In the genomic region with DNA sequence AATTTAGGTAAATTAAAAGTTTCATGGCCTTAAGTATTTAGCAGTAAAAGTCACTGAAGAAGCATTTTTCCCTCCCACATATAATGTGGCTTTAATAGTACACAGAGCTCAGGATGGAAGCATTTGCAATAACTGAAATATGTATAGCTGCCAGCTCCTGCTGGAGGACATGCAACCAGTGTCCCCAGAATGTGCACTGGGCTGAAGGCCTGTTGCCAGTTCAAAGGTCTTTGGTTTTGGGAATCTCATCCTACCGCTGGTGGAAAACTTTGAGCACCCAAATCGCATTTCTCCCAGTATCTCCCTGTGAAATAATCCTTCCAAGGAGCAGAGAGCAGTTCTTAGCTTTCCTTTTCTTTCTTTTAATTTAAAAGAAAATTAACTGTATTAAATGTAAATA, we compare ENCODE assay signal across 10 mouse cellular contexts. TPM values are rescaled to one million over a fixed set of nuclear protein-coding genes. Genes with fewer than 3 reads are reported as not detected.
DNase-seq lines count a peak whose midpoint lies in the region; ATAC-seq and TF ChIP-seq lines count a peak whose summit lies in the region.
"Had no signal": no experiment of that assay in that cellular context is flagged by ENCODE, and none has a peak within 500 bp of the region (broad histone marks: within the 10 kb centered on the region; RNA-seq: fewer than 3 reads in every experiment).

No protein-coding gene starts in this region.

- H3K27ac ChIP-seq in lung, embryonic 14.5 days (ENCODE audit: low read depth), result peak overlapping the region; percentile 69; the same call in 1 of the 2 replicates
- peak overlapping the region; percentile 98 for H3K27ac ChIP-seq in embryonic facial prominence, embryonic 12.5 days
- no peak overlapping the region for H3K27ac ChIP-seq in hindbrain, embryonic 14.5 days
- no peak overlapping the region for H3K27ac ChIP-seq in neural tube, embryonic 12.5 days

- peaks cover 10% of the 10 kb centered on the region; the same call in 1 of the 2 replicates for H3K36me3 ChIP-seq in lung, embryonic 14.5 days (ENCODE audit: insufficient read depth)
- H3K36me3 ChIP-seq in embryonic facial prominence, embryonic 12.5 days, result peaks cover 13% of the 10 kb centered on the region
- no peaks in the 10 kb centered on the region for H3K36me3 ChIP-seq in hindbrain, embryonic 14.5 days (replicated peaks; ENCODE audit: control insufficient read depth, insufficient read depth)
- H3K36me3 ChIP-seq in neural tube, embryonic 12.5 days, result peaks cover 3% of the 10 kb centered on the region; the same call in 1 of the 2 replicates

- H3K27me3 ChIP-seq in lung, embryonic 14.5 days (ENCODE audit: insufficient read depth, low read length), result no peaks in the 10 kb centered on the region
- no peaks in the 10 kb centered on the region for H3K27me3 ChIP-seq in embryonic facial prominence, embryonic 12.5 days
- no peaks in the 10 kb centered on the region for H3K27me3 ChIP-seq in hindbrain, embryonic 14.5 days (ENCODE audit: control insufficient read depth, insufficient read depth, low read length)
- no peaks in the 10 kb centered on the region for H3K27me3 ChIP-seq in neural tube, embryonic 12.5 days (replicated peaks)

- no peaks in the 10 kb centered on the region for H3K9me3 ChIP-seq in lung, embryonic 14.5 days (ENCODE audit: low read depth, low read length)
- no peaks in the 10 kb centered on the region for H3K9me3 ChIP-seq in embryonic facial prominence, embryonic 12.5 days
- no peaks in the 10 kb centered on the region for H3K9me3 ChIP-seq in hindbrain, embryonic 14.5 days (ENCODE audit: control insufficient read depth, low read length)
- H3K9me3 ChIP-seq in neural tube, embryonic 12.5 days, result no peaks in the 10 kb centered on the region

- ATAC-seq in lung, embryonic 14.5 days (ENCODE audit: insufficient read depth), result no peak
- no peak for ATAC-seq in embryonic facial prominence, embryonic 12.5 days (ENCODE audit: insufficient number of reproducible peaks, insufficient read depth, low FRiP score, low TSS enrichment)
- no peak for ATAC-seq in hindbrain, embryonic 14.5 days (ENCODE audit: low FRiP score)
- ATAC-seq in neural tube, embryonic 12.5 days (ENCODE audit: low FRiP score, low read depth), result no peak
- ATAC-seq: forebrain, embryonic 14.5 days had no signal

- H3K4me3 ChIP-seq in lung, embryonic 14.5 days (ENCODE audit: low read depth, low read length), result peak overlapping the region; percentile 3; the same call in 1 of the 2 replicates
- peak overlapping the region; percentile 98 for H3K4me3 ChIP-seq in embryonic facial prominence, embryonic 12.5 days
- H3K4me3 ChIP-seq in hindbrain, embryonic 14.5 days (replicated peaks; ENCODE audit: low read length), result no peak overlapping the region
- no peak overlapping the region for H3K4me3 ChIP-seq in neural tube, embryonic 12.5 days

- DNase-seq in lung, embryonic 14.5 days, result no peak
- DNase-seq in lung, postnatal 25 days (ENCODE audit: low spot score), result no peak
- no peak for DNase-seq in hindbrain, embryonic 14.5 days (ENCODE audit: low spot score)
- DNase-seq in layer of hippocampus, adult 9-10 months (ENCODE audit: low spot score), result no peak
- no peak for DNase-seq in spleen, adult 12 weeks (ENCODE audit: low spot score)
- DNase-seq: cerebellum, adult 9-11 months; lung, postnatal 10 days had no signal

- no peak for TF ChIP-seq CTCF in lung, embryonic 14.5 days (IDR thresholded peaks at IDR 0.05; ENCODE audit: low read depth)

- H3K4me2 ChIP-seq in lung, embryonic 14.5 days, result peak overlapping the region; percentile 73
- H3K4me2 ChIP-seq in embryonic facial prominence, embryonic 12.5 days (replicated peaks), result peak overlapping the region; percentile 56
- H3K4me2 ChIP-seq in hindbrain, embryonic 14.5 days (replicated peaks), result peak overlapping the region; percentile 8; the same call in 1 of the 2 replicates
- H3K4me2 ChIP-seq in neural tube, embryonic 12.5 days (replicated peaks), result peak overlapping the region; percentile 91

- peaks cover 5% of the 10 kb centered on the region; the same call in 1 of the 2 replicates for H3K4me1 ChIP-seq in lung, embryonic 14.5 days (ENCODE audit: insufficient read depth)
- peaks cover 43% of the 10 kb centered on the region for H3K4me1 ChIP-seq in embryonic facial prominence, embryonic 12.5 days
- peaks cover 17% of the 10 kb centered on the region for H3K4me1 ChIP-seq in hindbrain, embryonic 14.5 days (replicated peaks; ENCODE audit: control insufficient read depth, insufficient read depth, low read length)
- H3K4me1 ChIP-seq in neural tube, embryonic 12.5 days, result peaks cover 15% of the 10 kb centered on the region

- no peak overlapping the region for H3K9ac ChIP-seq in lung, embryonic 14.5 days
- H3K9ac ChIP-seq in embryonic facial prominence, embryonic 12.5 days, result peak overlapping the region; percentile 56
- H3K9ac ChIP-seq in hindbrain, embryonic 14.5 days, result no peak overlapping the region
- H3K9ac ChIP-seq in neural tube, embryonic 12.5 days, result no peak overlapping the region

- WGBS in lung, embryonic 14.5 days, result 65% methylated on average over 2 of the region's 2 CpGs
- 38% methylated on average over 2 of the region's 2 CpGs for WGBS in embryonic facial prominence, embryonic 12.5 days
- WGBS in hindbrain, embryonic 14.5 days, result 81% methylated on average over 2 of the region's 2 CpGs
- WGBS in neural tube, embryonic 12.5 days, result 81% methylated on average over 2 of the region's 2 CpGs

RNA-seq across cellular contexts. Expression of a gene that starts 4.1 kb away (rescaled TPM):
- polyA plus RNA-seq in lung, embryonic 14.5 days (2014; fragmentation: Nextera tagmentation; extraction: Ambion mirVana), result 12.0 and 12.1 TPM in 2 replicates
- polyA plus RNA-seq in embryonic facial prominence, embryonic 12.5 days (2016; fragmentation: Nextera tagmentation; extraction: Ambion mirVana), result 49.5 and 53.2 TPM in 2 replicates
- polyA plus RNA-seq in hindbrain, embryonic 14.5 days (2014; fragmentation: Nextera tagmentation; extraction: Ambion mirVana), result 3.9 and 4.4 TPM in 2 replicates
- 20.2 and 21.1 TPM in 2 replicates for polyA plus RNA-seq in neural tube, embryonic 12.5 days (2016; fragmentation: Nextera tagmentation; extraction: Ambion mirVana)

Comparison
In these comparisons a context has a peak if more than half of its experiments do, and no peak if none do; other contexts are left out.
1. H3K27ac ChIP-seq: peak in lung, embryonic 14.5 days (single experiment) and embryonic facial prominence, embryonic 12.5 days (single experiment); none in hindbrain, embryonic 14.5 days (single experiment) and neural tube, embryonic 12.5 days (single experiment).
2. H3K4me2 ChIP-seq: peak in every context shown above with its lines; median percentile 91 in neural tube, embryonic 12.5 days; 73 in lung, embryonic 14.5 days; 56 in embryonic facial prominence, embryonic 12.5 days; 8 in hindbrain, embryonic 14.5 days.
3. H3K4me3 ChIP-seq: peak in lung, embryonic 14.5 days (single experiment) and embryonic facial prominence, embryonic 12.5 days (single experiment); none in hindbrain, embryonic 14.5 days (single experiment) and neural tube, embryonic 12.5 days (single experiment).